Mouse (Mus musculus) ES-Bruce4 (cell line): ENCODE results near the gene Acad10. TPM values are rescaled to one million over a fixed set of nuclear protein-coding genes. Genes with fewer than 3 reads are reported as not detected.
"Not testable (repeated sequence)": the region's sequence is repeated elsewhere in the genome, so short reads cannot be mapped to it uniquely, and the experiment has no call there.

Experiments
- H3K27ac ChIP-seq: 2 replicates; pipeline ENCODE4 v1.5.1; 2012; ENCODE audit warnings: low read length, inconsistent platforms; ENCODE audit not compliant: insufficient read depth
- H3K27me3 ChIP-seq: 2 replicates; pipeline ENCODE4 v1.6.1; 2012; ENCODE audit warnings: mild to moderate bottlenecking, low read length, inconsistent platforms; ENCODE audit not compliant: control insufficient read depth, poor library complexity, insufficient read depth, severe bottlenecking
- H3K36me3 ChIP-seq: 2 replicates; pipeline ENCODE4 v1.6.1; 2012; ENCODE audit warnings: inconsistent platforms, mild to moderate bottlenecking, low read length, moderate library complexity; ENCODE audit not compliant: control insufficient read depth, poor library complexity, insufficient read depth, severe bottlenecking
- H3K4me1 ChIP-seq: one replicate; pipeline ENCODE4 v1.8.1; 2011; ENCODE audit warnings: low read length; ENCODE audit not compliant: control insufficient read depth, insufficient read depth
- H3K4me3 ChIP-seq: 2 replicates; pipeline ENCODE4 v1.5.1; 2011; ENCODE audit warnings: low read depth, mild to moderate bottlenecking, low read length
- H3K9ac ChIP-seq: 2 replicates; pipeline ENCODE4 v1.6.1; 2012; ENCODE audit warnings: low read depth, mild to moderate bottlenecking, inconsistent platforms; ENCODE audit not compliant: poor library complexity, severe bottlenecking
- H3K9me3 ChIP-seq: replicated peaks from 2 replicates; pipeline ENCODE4 v1.6.1; 2012; ENCODE audit warnings: mild to moderate bottlenecking, low read length, inconsistent platforms; ENCODE audit not compliant: control insufficient read depth, poor library complexity, insufficient read depth, severe bottlenecking
- CTCF ChIP-seq: IDR thresholded peaks from one replicate; pipeline ENCODE4 v1.8.1; 2011; ENCODE audit warnings: low read depth, low read length
- EP300 ChIP-seq: IDR thresholded peaks from 2 replicates; pipeline ENCODE4 v1.6.1; 2011; ENCODE audit warnings: low read depth, low read length; ENCODE audit not compliant: insufficient read depth
- POLR2A ChIP-seq: IDR thresholded peaks from one replicate; pipeline ENCODE4 v1.8.1; 2011; ENCODE audit warnings: low read length; ENCODE audit not compliant: insufficient read depth
- polyA plus RNA-seq: library from polyadenylated mRNA; stranded (reverse); fragments of >200 nt; gene quantifications from 2 replicates; pipeline ENCODE4 v1.2.4, GENCODE M21; 2011; ENCODE audit warnings: low read depth; ENCODE audit not compliant: missing spikeins, insufficient read depth, insufficient read length

Gene Acad10
- polyA plus RNA-seq, 1 experiment, result 5.8 TPM

- TF ChIP-seq POLR2A (no peak), EP300 (no peak), CTCF (no peak)
- H3K27ac ChIP-seq, result no peak overlapping the region
- H3K9me3 ChIP-seq, result no peaks in the 10 kb centered on the region
- H3K4me1 ChIP-seq, result no peaks in the 10 kb centered on the region
- H3K36me3 ChIP-seq, result no peaks in the 10 kb centered on the region
- H3K27me3 ChIP-seq, result no peaks in the 10 kb centered on the region
- no peak overlapping the region for H3K4me3 ChIP-seq
- no peak overlapping the region for H3K9ac ChIP-seq
Observed at GRCm38 (mm10) chr5:121623241-121623640, 37.1 kb downstream of the Acad10 start.

DNA sequence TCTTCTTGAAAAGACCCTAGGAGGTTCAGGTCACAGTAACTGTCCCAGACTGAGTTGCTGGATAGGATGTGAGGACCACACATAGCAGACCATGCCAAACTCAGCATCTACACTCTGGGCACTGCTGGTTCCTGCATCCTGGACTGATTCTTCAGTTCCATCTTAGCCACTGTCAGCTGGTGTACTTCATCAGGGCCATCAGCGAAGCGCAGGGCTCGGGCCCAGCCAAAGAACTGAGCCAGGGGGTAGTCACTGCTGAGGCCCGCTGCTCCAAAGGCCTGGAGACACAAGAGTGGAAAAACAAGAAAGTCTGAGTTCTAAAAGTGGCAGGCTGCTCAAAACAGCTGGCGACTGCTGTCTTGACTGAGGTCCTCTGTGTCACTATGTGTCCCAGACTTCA is 39.2 kb downstream of the Acad10 start:
- Histone ChIP-seq H3K9me3 (no peaks in the 10 kb centered on the region), H3K4me1 (no peaks in the 10 kb centered on the region), H3K4me3 (no peak overlapping the region), H3K36me3 (no peaks in the 10 kb centered on the region), H3K9ac (no peak overlapping the region), H3K27me3 (no peaks in the 10 kb centered on the region), H3K27ac (no peak overlapping the region)
- TF ChIP-seq POLR2A (no peak), EP300 (no peak), CTCF (no peak)

DNA sequence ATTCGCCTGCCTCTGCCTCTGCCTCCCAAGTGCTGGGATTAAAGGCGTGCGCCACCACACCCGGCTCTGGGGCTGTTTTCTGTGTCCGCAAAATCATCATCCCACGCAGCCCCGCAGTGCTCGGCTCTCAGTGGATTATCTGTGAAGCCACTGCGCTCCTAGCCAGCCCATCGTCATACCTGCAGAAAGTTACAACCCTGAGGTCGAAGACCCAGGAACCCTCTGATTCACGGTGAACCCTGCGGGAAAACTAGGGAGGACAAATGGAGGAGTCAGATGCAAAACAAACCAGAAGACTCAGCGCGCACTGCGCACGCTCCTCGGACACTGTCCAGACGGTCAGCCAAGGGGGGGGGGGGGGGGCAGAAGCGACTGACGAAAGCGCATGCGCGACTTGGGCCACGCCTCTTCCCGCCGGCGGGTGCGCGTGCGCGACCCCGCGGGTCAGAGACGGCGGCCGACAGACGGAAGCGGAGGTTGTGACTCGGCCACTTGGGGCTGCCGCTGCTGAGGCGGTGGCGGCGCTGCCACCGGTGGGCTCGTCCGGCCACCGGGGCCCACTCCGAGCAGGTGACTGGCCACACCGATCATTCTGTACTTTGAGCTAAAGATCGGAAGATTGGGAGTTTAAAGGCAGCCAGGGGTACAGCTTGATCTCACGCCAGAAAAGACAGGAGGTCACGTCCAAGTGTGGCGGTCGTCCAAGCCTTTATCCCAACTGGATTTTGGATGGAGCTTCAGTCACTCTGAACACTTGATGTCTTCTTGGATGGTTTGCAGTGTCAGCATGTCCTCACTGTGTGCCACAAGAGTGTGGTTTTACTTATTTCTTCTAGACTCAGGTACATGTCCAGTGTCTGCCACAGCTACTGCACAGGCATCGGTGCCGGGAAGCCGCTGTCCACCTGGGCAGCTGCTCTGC is 41.5 kb downstream of the Acad10 start, which contains the start of gene Acad12:
Gene Acad12, minus strand, starts transcription at position 347 of the 922 bp plus-strand sequence.
- Histone ChIP-seq H3K36me3 (no peaks in the 10 kb centered on the region), H3K27ac (peak within 1 kb of the TSS; percentile 48)

GRCm38 (mm10) chr5:121614921-121615320 is 45.4 kb downstream of the Acad10 start:
- not testable (repeated sequence) for H3K36me3 ChIP-seq, H3K4me3 ChIP-seq, H3K4me1 ChIP-seq, H3K27ac ChIP-seq, H3K9me3 ChIP-seq, H3K27me3 ChIP-seq, H3K9ac ChIP-seq

More for the DNA sequence above, 41.5 kb downstream of the Acad10 start, which contains the start of gene Acad12:
- Histone ChIP-seq H3K9me3 (no peaks in the 10 kb centered on the region), H3K4me1 (no peaks in the 10 kb centered on the region), H3K4me3 (peak within 1 kb of the TSS; percentile 85), H3K9ac (peak within 1 kb of the TSS; percentile 37), H3K27me3 (no peaks in the 10 kb centered on the region)
- TF ChIP-seq POLR2A (peak; percentile 95), EP300 (no peak)

DNA sequence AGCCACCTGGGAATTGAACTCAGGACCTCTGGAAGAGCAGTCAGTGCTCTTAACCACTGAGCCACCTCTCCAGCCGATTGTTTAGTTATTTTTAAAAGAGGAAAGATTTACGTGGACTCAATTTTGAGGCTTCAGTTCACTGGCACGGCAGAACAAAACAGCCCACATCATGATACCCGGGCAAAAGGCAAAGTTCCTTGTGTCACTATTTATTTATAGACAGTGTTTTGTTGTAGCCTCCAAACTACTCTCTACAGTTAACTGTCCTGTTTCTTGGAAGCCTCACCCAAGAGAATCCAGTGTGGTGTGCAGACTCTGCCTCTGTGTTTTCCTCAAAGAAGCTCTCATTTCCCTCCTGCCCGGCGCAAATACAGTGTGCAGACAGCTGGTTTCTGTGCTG is 48.3 kb downstream of the Acad10 start:
- Histone ChIP-seq H3K27me3 (no peaks in the 10 kb centered on the region), H3K9ac (no peak overlapping the region), H3K9me3 (no peaks in the 10 kb centered on the region), H3K4me3 (no peak overlapping the region), H3K4me1 (no peaks in the 10 kb centered on the region), H3K27ac (no peak overlapping the region), H3K36me3 (no peaks in the 10 kb centered on the region)
- no peak for TF ChIP-seq POLR2A
- no peak for TF ChIP-seq EP300
- no peak for TF ChIP-seq CTCF

GRCm38 (mm10) chr5:121609556-121610135 is 50.7 kb downstream of the Acad10 start:
- not testable (repeated sequence) for H3K36me3 ChIP-seq, H3K9me3 ChIP-seq, H3K9ac ChIP-seq, H3K27ac ChIP-seq, H3K4me3 ChIP-seq, H3K27me3 ChIP-seq, H3K4me1 ChIP-seq
- peak; percentile 53 for TF ChIP-seq CTCF
